Mouse (Mus musculus): ENCODE data around the gene Nomo1. TPM values are rescaled to one million over a fixed set of nuclear protein-coding genes. Genes with fewer than 3 reads are reported as not detected.

The Nomo1 gene
- polyA plus RNA-seq, 1 experiment from 2014 or later, result 26.4 TPM

GRCm38 (mm10) chr7:46132229-46132628, 98.7 kb downstream of the Nomo1 start:
- WGBS, result 73% methylated on average over 12 of the region's 12 CpGs
- ATAC-seq (ENCODE audit: insufficient read depth) (no peak), DNase-seq (no peak)
- no peak overlapping the region for H3K4me3 ChIP-seq (ENCODE audit: low read depth, low read length)
- H3K9ac ChIP-seq, result no peak overlapping the region
- TF ChIP-seq CTCF (IDR thresholded peaks at IDR 0.05; ENCODE audit: low read depth), result no peak
- H3K27me3 ChIP-seq (ENCODE audit: insufficient read depth, low read length), result no peaks in the 10 kb centered on the region
- no peaks in the 10 kb centered on the region for H3K36me3 ChIP-seq (ENCODE audit: insufficient read depth)
- no peaks in the 10 kb centered on the region for H3K9me3 ChIP-seq (ENCODE audit: low read depth, low read length)
- H3K4me2 ChIP-seq, result no peak overlapping the region
- no peak overlapping the region for H3K27ac ChIP-seq (ENCODE audit: low read depth)
- no peaks in the 10 kb centered on the region for H3K4me1 ChIP-seq (ENCODE audit: insufficient read depth)

Other genes with a start within 250 kb of the Nomo1 start
- 0.76 and 1.9 TPM in 2 replicates for gene Lmtk3, start 250.0 kb upstream of the Nomo1 start, polyA plus RNA-seq (2014; fragmentation: Nextera tagmentation; extraction: Ambion mirVana)
- gene Sult2b1, start 249.0 kb upstream of the Nomo1 start, polyA plus RNA-seq (2014; fragmentation: Nextera tagmentation; extraction: Ambion mirVana), result 5.0 and 5.9 TPM in 2 replicates
- gene Cyth2, start 219.1 kb upstream of the Nomo1 start, polyA plus RNA-seq (2014; fragmentation: Nextera tagmentation; extraction: Ambion mirVana), result 109 and 110 TPM in 2 replicates
- 0.67 and 1.1 TPM in 2 replicates for gene Kcnj14, start 208.9 kb upstream of the Nomo1 start, polyA plus RNA-seq (2014; fragmentation: Nextera tagmentation; extraction: Ambion mirVana)
- 85.4 and 95.3 TPM in 2 replicates for gene Grwd1, start 202.8 kb upstream of the Nomo1 start, polyA plus RNA-seq (2014; fragmentation: Nextera tagmentation; extraction: Ambion mirVana)
- gene Kdelr1, start 160.9 kb upstream of the Nomo1 start, polyA plus RNA-seq (2014; fragmentation: Nextera tagmentation; extraction: Ambion mirVana), result 107 and 108 TPM in 2 replicates
- 0.41 and 0.43 TPM in 2 replicates for gene Grin2d, start 155.3 kb upstream of the Nomo1 start, polyA plus RNA-seq (2014; fragmentation: Nextera tagmentation; extraction: Ambion mirVana)
- 1.0 and 1.4 TPM in 2 replicates for gene Syngr4, start 137.0 kb upstream of the Nomo1 start, polyA plus RNA-seq (2014; fragmentation: Nextera tagmentation; extraction: Ambion mirVana)
- 2.7 and 3.5 TPM in 2 replicates for gene Tmem143, start 136.8 kb upstream of the Nomo1 start, polyA plus RNA-seq (2014; fragmentation: Nextera tagmentation; extraction: Ambion mirVana)
- 164 and 174 TPM in 2 replicates for gene Emp3, start 112.3 kb upstream of the Nomo1 start, polyA plus RNA-seq (2014; fragmentation: Nextera tagmentation; extraction: Ambion mirVana)
- gene Ccdc114, start 109.6 kb upstream of the Nomo1 start, polyA plus RNA-seq (2014; fragmentation: Nextera tagmentation; extraction: Ambion mirVana), result 2.9 and 4.4 TPM in 2 replicates
- 0.31 and 0.78 TPM in 2 replicates for gene Abcc6, start 3.4 kb upstream of the Nomo1 start, polyA plus RNA-seq (2014; fragmentation: Nextera tagmentation; extraction: Ambion mirVana)
- gene Kcnj11, start 67.1 kb downstream of the Nomo1 start, polyA plus RNA-seq (2014; fragmentation: Nextera tagmentation; extraction: Ambion mirVana), result 0.11 TPM in 1 of 2 replicates, not detected in the other
- 0.32 and 0.64 TPM in 2 replicates for gene Abcc8, start 146.3 kb downstream of the Nomo1 start, polyA plus RNA-seq (2014; fragmentation: Nextera tagmentation; extraction: Ambion mirVana)
- 0.22 and 0.88 TPM in 2 replicates for gene Ush1c, start 204.8 kb downstream of the Nomo1 start, polyA plus RNA-seq (2014; fragmentation: Nextera tagmentation; extraction: Ambion mirVana)
- gene Otog, start 207.3 kb downstream of the Nomo1 start, polyA plus RNA-seq (2014; fragmentation: Nextera tagmentation; extraction: Ambion mirVana), result not detected in 2 replicates

Data from lung, embryonic 14.5 days (tissue).